Mouse (Mus musculus) liver, embryonic 11.5 days (tissue): ENCODE measurements around the gene Amh. TPM values are rescaled to one million over a fixed set of nuclear protein-coding genes. Genes with fewer than 3 reads are reported as not detected.
A peak's percentile ranks its signal among the peaks of the same experiment; 100 is the strongest.
"Not testable (repeated sequence)": the region's sequence is repeated elsewhere in the genome, so short reads cannot be mapped to it uniquely, and the experiment has no call there.

Experiments used
- ATAC-seq: fragments of 200-750 bp; cut with Nextera tagmentation; replicated peaks from 2 replicates; pipeline ENCODE4 v1.8.0; 2017; ENCODE audit warnings: moderate number of reproducible peaks, mild to moderate bottlenecking, moderate TSS enrichment, moderate library complexity; ENCODE audit not compliant: low FRiP score
- DNase-seq: peaks from one replicate; pipeline ENCODE4 v3.0.0-alpha.2; 2017; ENCODE audit warnings: low spot score
- H3K27ac ChIP-seq: fragments of 300-500 bp; sonication (generic); 2 replicates; pipeline ENCODE4 v1.5.1; 2014; ENCODE audit warnings: mild to moderate bottlenecking, low read depth, low read length, control low read depth
- H3K27me3 ChIP-seq: fragments of 300-500 bp; sonication (generic); replicated peaks from 2 replicates; pipeline ENCODE4 v1.6.1; 2014; ENCODE audit warnings: low read length, mixed read lengths; ENCODE audit not compliant: control insufficient read depth, insufficient read depth
- H3K36me3 ChIP-seq: fragments of 300-500 bp; sonication (generic); 2 replicates; pipeline ENCODE4 v1.6.1; 2014; ENCODE audit warnings: mild to moderate bottlenecking, low read length, moderate library complexity, mixed read lengths; ENCODE audit not compliant: control insufficient read depth, insufficient read depth
- H3K4me1 ChIP-seq: fragments of 300-500 bp; sonication (generic); replicated peaks from 2 replicates; pipeline ENCODE4 v1.6.1; 2014; ENCODE audit warnings: low read length, mixed read lengths; ENCODE audit not compliant: control insufficient read depth, insufficient read depth
- H3K4me2 ChIP-seq: fragments of 300-500 bp; sonication (generic); 2 replicates; pipeline ENCODE4 v1.6.1; 2014; ENCODE audit warnings: mild to moderate bottlenecking, control low read depth, moderate library complexity
- H3K4me3 ChIP-seq: fragments of 300-500 bp; sonication (generic); 2 replicates; pipeline ENCODE4 v1.5.1; 2014; ENCODE audit warnings: low read depth, low read length, control low read depth
- H3K9ac ChIP-seq: fragments of 300-500 bp; sonication (generic); 2 replicates; pipeline ENCODE4 v1.6.1; 2014; ENCODE audit warnings: low read depth, low read length, control low read depth
- H3K9me3 ChIP-seq: fragments of 300-500 bp; sonication (generic); 2 replicates; pipeline ENCODE4 v1.6.1; 2016; ENCODE audit warnings: low read length, inconsistent platforms, mixed read lengths; ENCODE audit not compliant: control insufficient read depth
- WGBS: fragments of 180-500 bp; shearing (Covaris S2); extraction: QIAGEN DNeasy Blood & Tissue Kit; methylation state at CpG from one replicate; pipeline ENCODE4 v1.1.7; 2014; 5-methylcytosine and 5-hydroxymethylcytosine counted together
- polyA plus RNA-seq: library from polyadenylated mRNA; unstranded; fragments of >200 nt; fragmentation: Nextera tagmentation; extraction: Ambion mirVana; gene quantifications from 2 replicates; pipeline ENCODE4 v1.2.1, GENCODE M21; 2014

Amh gene
- polyA plus RNA-seq, 1 experiment from 2014 or later: not detected

DNA sequence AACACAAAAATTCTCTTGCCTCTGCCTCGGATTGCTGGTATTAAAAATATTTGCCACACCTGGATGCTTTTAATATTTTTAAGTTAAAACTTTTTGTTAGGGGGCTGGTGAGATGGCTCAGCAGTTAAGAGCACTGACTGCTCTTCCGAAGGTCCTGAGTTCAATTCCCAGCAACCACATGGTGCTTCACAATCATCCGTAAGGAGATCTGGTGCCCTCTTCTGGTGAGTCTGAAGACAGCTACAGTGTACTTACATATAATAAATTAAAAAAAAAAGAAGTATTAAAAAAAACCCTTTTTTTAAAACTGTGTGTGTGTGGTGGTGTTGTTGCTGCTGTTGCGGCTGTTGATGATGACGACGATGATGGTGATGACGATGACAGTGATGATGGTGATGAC lies 12.9 kb downstream of the Amh start:
- H3K4me2 ChIP-seq, ATAC-seq, H3K9me3 ChIP-seq, H3K9ac ChIP-seq, DNase-seq, H3K4me1 ChIP-seq, H3K36me3 ChIP-seq, H3K27me3 ChIP-seq, H3K4me3 ChIP-seq: not testable (repeated sequence)
- WGBS: 83% methylated on average over 7 of the region's 7 CpGs
- H3K27ac ChIP-seq: peak overlapping the region; percentile 88

DNA sequence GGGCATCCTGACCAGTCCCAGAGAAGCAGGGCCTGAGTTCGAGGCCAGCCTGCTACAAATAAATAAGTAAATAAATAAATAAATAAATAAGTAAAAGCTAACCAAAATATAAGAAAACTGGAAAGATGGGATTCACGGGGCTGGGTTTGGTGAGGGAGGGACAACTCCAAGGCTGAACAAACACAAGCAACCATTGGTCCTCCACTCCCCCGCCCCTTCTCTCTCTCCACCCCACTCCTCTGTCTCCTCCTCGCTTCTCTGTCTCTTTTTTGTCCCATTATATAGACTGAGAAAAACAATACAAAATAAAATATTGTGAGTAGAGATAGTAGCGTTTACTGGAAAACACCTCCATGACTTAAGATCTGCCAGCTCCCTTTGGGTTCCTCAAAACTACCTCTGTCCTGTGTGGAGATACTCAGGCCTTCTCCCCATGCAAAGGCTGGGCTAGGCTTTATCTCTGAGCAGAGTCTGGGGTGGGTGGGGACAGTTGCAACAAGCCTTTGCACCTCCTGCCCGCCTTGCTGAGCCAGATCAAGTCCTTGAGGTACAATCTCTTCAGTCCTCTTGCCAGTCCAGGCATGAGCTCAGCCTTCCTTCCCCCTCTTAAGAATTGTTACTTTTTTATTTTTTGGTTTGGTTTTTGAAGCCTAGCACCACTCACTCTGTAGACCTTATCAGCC lies 13.7 kb downstream of the Amh start:
- Histone ChIP-seq H3K27ac (peak overlapping the region; percentile 88), H3K4me2 (peak overlapping the region; percentile 12), H3K4me1 (peaks cover 11% of the 10 kb centered on the region), H3K4me3 (no peak overlapping the region), H3K36me3 (no peaks in the 10 kb centered on the region), H3K9ac (0 out of 2 replicates have a peak overlapping the region, but pooled peaks have one; percentile 3), H3K27me3 (no peaks in the 10 kb centered on the region), H3K9me3 (no peaks in the 10 kb centered on the region)
- ATAC-seq (peak; percentile 96), DNase-seq (no peak)
- 42% methylated on average over 6 of the region's 6 CpGs for WGBS

GRCm38 (mm10) chr10:80819406-80819805 lies 14.4 kb downstream of the Amh start:
- Histone ChIP-seq H3K4me3 (no peak overlapping the region), H3K36me3 (no peaks in the 10 kb centered on the region), H3K9ac (peak overlapping the region; percentile 3; the same call in 1 of the 2 replicates), H3K4me2 (peak overlapping the region; percentile 12; the same call in 1 of the 2 replicates), H3K4me1 (peaks cover 17% of the 10 kb centered on the region), H3K27ac (peak overlapping the region; percentile 88), H3K27me3 (no peaks in the 10 kb centered on the region), H3K9me3 (no peaks in the 10 kb centered on the region)
- DNase-seq (no peak), ATAC-seq (peak; percentile 2; the same call in 1 of the 2 replicates)
- 51% methylated on average over 3 of the region's 3 CpGs for WGBS

- Histone ChIP-seq H3K36me3 (no peaks in the 10 kb centered on the region), H3K4me3 (no peak overlapping the region), H3K27ac (no peak overlapping the region), H3K4me2 (no peak overlapping the region), H3K9ac (no peak overlapping the region), H3K27me3 (no peaks in the 10 kb centered on the region), H3K9me3 (no peaks in the 10 kb centered on the region), H3K4me1 (peaks cover 20% of the 10 kb centered on the region)
- DNase-seq: no peak
- WGBS: 42% methylated on average over 2 of the region's 2 CpGs
- ATAC-seq: no peak
Measured at GRCm38 (mm10) chr10:80821991-80822390, 16.9 kb downstream of the Amh start.

- H3K36me3 ChIP-seq: no peaks in the 10 kb centered on the region; the same call in 1 of the 2 replicates
- H3K4me2 ChIP-seq: no peak overlapping the region
- 85% methylated on average over 5 of the region's 5 CpGs for WGBS
- DNase-seq (no peak), ATAC-seq (no peak)
- peaks cover 22% of the 10 kb centered on the region for H3K4me1 ChIP-seq
- H3K9ac ChIP-seq: no peak overlapping the region
- no peaks in the 10 kb centered on the region for H3K27me3 ChIP-seq
- no peak overlapping the region for H3K27ac ChIP-seq
- H3K4me3 ChIP-seq: no peak overlapping the region
- H3K9me3 ChIP-seq: no peaks in the 10 kb centered on the region
Measured at GRCm38 (mm10) chr10:80822528-80822927, 17.5 kb downstream of the Amh start.

DNA sequence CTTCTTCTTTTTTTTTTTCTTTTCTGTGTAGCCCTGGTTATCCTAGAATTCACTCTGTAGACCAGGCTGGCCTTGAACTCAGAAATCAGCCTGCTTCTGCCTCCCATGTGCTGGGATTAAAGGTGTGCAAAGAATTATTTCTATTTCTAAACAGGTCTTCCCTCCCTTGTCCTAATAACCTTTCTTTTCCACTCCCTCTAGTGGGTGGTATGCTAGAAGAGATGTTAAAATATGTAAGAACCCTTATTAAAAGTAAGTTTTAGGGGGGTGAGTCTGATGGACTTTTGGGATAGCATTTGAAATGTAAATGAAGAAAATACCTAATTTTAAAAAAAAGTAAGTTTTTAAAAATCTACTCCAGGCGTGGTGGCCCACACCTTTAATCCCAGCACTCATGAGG lies 18.3 kb downstream of the Amh start:
- DNase-seq: no peak
- H3K4me2 ChIP-seq: no peak overlapping the region

GRCm38 (mm10) chr10:80823847-80824643 lies 19.0 kb downstream of the Amh start:
- no peak for DNase-seq
- no peaks in the 10 kb centered on the region for H3K27me3 ChIP-seq
- no peak overlapping the region for H3K9ac ChIP-seq
- peak overlapping the region; percentile 49; the same call in 1 of the 2 replicates for H3K27ac ChIP-seq
- peak overlapping the region; percentile 17 for H3K4me2 ChIP-seq
- no peaks in the 10 kb centered on the region for H3K9me3 ChIP-seq
- peaks cover 32% of the 10 kb centered on the region for H3K4me1 ChIP-seq
- ATAC-seq: no peak
- no peak overlapping the region for H3K4me3 ChIP-seq
- H3K36me3 ChIP-seq: peaks cover 3% of the 10 kb centered on the region; the same call in 1 of the 2 replicates
- 60% methylated on average over 8 of the region's 8 CpGs for WGBS

More for the DNA sequence above, 18.3 kb downstream of the Amh start:
- peaks cover under 1% of the 10 kb centered on the region; the same call in 1 of the 2 replicates for H3K36me3 ChIP-seq
- H3K9me3 ChIP-seq: no peaks in the 10 kb centered on the region
- H3K27ac ChIP-seq: no peak overlapping the region
- 89% methylated on average over 1 of the region's 1 CpGs for WGBS
- ATAC-seq: no peak
- peaks cover 29% of the 10 kb centered on the region for H3K4me1 ChIP-seq
- H3K9ac ChIP-seq: no peak overlapping the region
- H3K27me3 ChIP-seq: no peaks in the 10 kb centered on the region
- H3K4me3 ChIP-seq: no peak overlapping the region

GRCm38 (mm10) chr10:80824827-80825226 lies 19.8 kb downstream of the Amh start:
- H3K9me3 ChIP-seq: no peaks in the 10 kb centered on the region
- DNase-seq: no peak
- peak overlapping the region; percentile 2; the same call in 1 of the 2 replicates for H3K4me2 ChIP-seq
- no peak overlapping the region for H3K27ac ChIP-seq
- H3K27me3 ChIP-seq: no peaks in the 10 kb centered on the region
- H3K36me3 ChIP-seq: peaks cover 11% of the 10 kb centered on the region
- no peak overlapping the region for H3K9ac ChIP-seq
- WGBS: 56% methylated on average over 2 of the region's 2 CpGs
- no peak for ATAC-seq
- H3K4me1 ChIP-seq: peaks cover 32% of the 10 kb centered on the region
- H3K4me3 ChIP-seq: no peak overlapping the region
